Mouse (Mus musculus) heart, postnatal 36 days (tissue): ENCODE measurements around the gene Vax2. TPM values are rescaled to one million over a fixed set of nuclear protein-coding genes. Genes with fewer than 3 reads are reported as not detected.

Experiments
- DNase-seq, 2 experiments: peaks; one replicate each; pipeline ENCODE4 v3.0.0; 2021 to 2022
- intact Hi-C: fragments of 180-260 bp; cut with DNase I; formaldehyde crosslinking; loops from one replicate; pipeline ENCODE4 v1.15.1; 2025
- total RNA-seq, 2 experiments: library from RNA; stranded (reverse); gene quantifications; 2 replicates each; pipeline ENCODE4 v1.2.3; 2021

The Vax2 gene
- total RNA-seq, 2 experiments from 2014 or later: not detected

DNA sequence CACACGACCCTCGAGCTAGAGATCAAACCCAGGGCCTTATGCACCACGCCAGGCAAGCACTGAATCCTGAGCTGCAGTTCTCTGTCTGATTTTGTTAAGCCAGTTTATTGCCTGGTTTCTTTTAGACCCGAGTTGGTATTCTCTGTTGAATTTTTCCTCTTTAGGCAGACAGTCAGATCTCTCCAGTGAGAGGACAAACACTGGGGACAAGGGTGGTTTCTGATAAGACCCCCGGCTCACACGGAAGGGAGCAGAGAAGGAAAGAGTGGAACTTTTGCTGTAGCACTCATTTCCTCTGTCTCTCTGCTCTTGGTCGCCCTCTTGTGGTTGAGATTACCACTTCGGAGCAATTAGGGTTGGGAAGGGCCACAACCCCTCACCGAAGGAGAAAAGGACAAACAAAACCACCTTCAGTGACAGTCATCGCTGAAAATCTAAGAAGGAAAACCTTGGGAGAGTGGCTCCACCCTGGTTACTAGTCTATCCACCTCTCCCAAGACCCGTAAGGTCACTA, 39.2 kb downstream of the Vax2 start:
- DNase-seq: peak; percentile 58 to 69
- intact Hi-C loops: no loop called here

DNA sequence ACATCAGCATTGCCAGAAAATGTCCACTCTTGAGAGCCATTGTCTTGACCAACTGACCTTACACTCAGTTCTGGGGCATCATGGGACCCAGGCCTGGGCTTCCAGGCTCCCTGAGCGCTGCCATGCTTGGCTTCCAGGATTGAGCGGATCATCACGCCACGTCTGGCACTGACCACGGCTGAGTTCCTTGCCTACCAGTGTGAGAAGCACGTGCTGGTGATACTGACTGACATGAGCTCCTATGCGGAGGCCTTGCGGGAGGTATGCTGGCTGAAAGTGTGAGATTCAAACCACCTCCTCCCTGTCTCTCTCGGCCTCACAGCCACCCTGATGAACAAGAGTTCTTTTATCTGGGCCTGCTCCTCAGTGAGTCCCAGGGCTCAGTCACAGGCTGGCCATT, 45.0 kb downstream of the Vax2 start:
- intact Hi-C loops: no loop called here
- DNase-seq: no peak

DNA sequence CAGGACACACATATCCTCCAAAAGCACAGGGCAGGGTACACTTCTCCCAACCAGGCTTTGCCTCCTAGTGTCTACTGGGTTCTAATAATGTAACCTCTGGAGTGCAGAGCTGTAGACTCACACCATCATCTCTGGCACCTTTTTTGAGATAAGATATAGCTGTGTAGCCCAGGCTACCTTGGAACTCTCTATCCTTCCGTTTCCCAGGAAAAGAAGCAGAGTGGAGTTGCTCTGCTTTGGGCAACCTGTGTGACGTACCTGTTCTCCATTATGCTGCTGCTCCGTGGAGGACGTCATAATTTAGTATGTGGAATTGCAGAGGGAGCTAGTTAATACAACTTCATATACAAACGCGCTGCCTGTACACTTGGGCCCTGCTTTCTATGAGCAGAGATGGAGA, 51.3 kb downstream of the Vax2 start, which contains the start of gene Ankrd53:
Gene Ankrd53 (plus strand): TSS at position 301 of the 400 bp plus-strand sequence.
- intact Hi-C loops: no loop called here
- no peak for DNase-seq

DNA sequence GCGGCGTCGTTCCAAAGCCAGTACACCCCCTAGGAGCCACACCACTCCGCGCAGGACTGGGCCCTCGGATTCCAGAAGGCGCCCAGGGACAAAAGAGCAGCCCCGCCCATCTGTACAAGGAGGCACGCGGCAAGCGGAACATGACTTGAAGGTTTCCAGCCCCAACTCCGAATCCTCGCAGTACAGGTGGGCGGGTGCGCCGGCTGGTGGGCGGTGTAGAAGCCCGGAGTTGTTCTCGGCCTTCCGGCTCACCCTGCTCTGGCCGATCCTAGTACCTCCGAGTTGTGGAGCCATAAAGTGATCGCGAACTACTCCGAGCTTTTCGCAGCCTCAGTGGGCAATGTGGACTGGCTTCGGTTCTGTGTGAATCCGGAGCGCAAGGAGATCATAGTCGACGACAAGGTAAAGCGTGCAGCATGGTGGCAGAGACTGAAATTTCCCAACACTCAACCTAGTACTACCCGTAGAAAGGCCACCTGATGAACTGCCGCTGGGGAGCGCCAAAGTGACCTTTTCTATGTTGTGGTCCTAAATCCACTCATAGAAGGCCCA, 51.9 kb downstream of the Vax2 start:
- intact Hi-C loops: no loop called here
- DNase-seq: peak; percentile 15 to 27

DNA sequence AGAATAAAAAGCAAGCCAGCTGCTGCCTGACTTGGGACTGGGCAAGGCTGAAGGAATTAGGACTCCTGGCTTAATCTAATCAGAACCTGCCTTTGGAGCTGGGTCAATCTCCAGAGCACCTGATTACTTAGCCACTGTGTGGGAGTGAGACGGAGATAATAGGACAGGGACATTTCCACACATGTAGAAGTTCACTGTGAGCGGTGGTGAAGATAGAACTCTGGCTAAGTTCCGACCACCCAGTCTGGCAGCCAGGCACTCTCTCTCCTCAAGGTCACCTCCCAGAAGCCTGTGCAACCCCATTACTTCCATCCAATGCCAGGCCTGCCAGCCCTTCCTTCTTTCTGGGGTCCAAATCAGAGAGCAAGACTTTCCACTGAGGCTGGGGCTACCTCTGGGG, 55.9 kb downstream of the Vax2 start:
- DNase-seq: peak in 1 of 2 experiments; percentile 17
- intact Hi-C loops: no loop called here

DNA sequence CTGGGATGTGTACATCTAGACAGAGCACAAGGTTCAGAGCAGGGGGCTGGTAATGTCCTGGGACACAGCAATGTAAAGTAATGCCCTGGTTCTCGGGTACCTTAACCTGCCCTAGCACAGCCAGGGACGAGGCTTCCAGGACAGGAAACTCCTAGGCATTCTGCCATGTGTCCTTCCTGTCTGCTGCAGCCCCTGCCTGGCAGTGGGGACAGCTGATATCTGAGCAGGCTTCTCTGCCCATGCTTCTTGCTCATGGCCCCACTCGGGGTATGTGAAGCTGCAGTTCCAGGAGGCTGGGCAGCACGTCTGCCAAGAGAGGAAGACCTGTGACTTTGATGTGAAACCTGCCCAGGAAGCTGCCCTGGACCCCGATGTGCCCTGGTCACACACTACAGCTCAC, 57.4 kb downstream of the Vax2 start:
- DNase-seq: peak in 1 of 2 experiments; percentile 12
- intact Hi-C loops: no loop called here

DNA sequence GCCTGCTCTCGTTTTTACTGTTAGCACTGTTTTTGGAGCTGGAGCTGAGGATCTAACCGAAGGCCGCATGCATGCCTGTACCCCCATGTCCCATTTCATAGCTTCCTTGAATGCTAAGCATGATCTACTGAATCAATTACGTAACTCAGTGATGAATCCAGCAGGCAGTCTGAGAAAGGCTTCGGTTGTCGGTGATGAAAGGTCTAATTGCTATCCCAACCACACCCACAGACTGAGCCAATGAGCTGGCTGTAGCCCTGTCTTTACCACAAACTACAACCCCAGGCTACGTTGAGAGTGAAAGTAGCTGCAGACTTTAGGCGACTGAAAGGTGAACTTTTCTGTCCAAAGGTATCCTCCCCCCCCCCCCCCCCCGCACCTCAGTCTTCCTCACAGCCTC, 63.1 kb downstream of the Vax2 start:
- no peak for DNase-seq
- intact Hi-C loops: no loop called here

DNA sequence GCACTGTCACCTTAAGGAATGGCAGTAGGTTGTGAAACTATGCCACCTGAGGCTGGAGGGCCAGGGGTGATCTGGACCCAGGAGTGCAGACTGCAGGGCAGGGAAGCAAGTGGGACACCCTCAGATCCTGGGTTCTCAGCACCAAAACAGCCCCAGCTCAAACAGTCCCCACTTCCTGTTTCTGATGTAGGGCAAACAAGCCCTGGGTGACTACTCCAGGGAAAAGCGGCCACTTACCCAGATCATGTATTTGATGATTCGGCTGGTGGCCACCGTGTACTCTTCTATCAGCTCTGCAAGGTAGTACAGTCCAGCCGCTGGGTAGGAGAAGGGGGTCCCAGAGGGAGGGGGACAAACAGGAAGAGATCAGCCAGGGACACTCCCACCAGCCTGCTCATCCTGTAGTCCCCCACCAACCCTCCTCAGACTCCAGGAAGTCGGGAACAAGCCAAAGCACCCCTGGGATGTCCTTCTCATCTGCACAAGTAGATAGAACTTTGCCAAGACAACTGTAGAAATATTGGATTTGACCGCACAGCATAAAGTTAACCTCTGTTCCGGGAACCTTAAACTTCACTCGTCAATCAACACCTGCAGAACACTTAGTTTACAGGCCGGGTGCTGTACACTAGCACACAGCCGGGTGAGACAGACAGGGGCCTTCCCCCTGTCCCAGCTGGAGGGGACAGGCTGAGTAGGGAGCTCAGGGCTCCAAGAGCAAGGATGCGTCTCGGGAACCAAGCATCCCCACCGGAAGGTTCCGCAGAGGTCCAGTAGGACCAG, 63.9 kb downstream of the Vax2 start:
- no peak for DNase-seq
- intact Hi-C loops: loop anchor here (1.0 kb wide), 1 partner anchor 20 kb away; no protein-coding TSS in a partner anchor

DNA sequence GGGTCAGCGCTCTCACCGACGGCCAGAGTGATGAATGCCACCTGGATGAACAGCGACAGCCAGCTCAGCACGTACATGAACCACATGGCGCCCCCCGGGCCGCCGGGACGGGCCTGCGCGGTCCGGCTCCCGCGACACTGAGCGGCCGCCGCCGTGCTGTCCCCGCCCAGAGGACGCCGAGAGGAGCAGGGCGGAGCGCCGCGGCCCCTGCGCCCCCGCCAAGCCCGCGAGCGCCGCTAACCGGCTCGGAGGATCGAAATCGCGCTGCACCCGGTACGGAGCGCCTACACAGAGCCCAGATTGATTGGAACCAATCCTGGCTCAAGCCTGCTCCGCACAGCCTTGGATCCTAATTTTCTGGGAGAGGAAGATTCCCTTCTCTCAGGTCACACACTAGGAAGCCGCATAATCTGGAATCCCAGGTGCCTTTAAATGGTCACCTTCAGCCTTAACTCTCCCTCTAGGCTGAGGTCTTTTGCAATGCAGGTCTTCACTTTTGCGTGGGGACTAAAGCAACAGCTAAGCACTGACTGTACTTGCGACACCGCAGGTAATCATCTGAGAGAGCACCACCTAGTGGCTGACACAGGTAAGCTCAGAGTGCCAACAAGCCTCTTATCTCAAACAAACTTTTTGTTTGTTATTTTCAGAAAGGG, 64.7 kb downstream of the Vax2 start, which contains the start of gene Tex261:
Gene Tex261 (minus strand): TSS at position 176 of the 656 bp plus-strand sequence.
- intact Hi-C loops: loop anchor here (1.0 kb wide), 2 partner anchors 17 to 20 kb away; no protein-coding TSS in a partner anchor
- peak; percentile 92 to 94 for DNase-seq

DNA sequence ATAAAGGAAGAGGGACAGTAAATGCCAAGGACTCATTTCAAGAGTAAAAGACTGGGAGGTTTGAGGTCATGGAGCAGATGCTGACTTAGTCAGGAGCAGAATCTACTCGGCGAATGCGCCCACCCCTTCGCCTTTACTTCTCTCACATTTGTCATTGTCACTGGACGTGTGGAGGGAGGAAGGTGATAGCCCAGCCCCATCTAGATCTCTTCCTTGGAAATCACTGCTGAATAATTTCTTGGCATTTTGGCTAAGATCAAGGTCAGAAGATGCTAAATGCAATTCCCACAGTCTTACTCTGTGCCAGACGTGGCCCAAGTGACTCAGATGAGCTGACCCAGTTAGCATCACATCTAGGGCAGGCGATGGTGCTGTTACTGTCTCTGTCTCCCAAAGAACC, 67.2 kb downstream of the Vax2 start:
- no peak for DNase-seq
- intact Hi-C loops: loop anchor here (2.0 kb wide), 1 partner anchor 88 kb away; no protein-coding TSS in a partner anchor

DNA sequence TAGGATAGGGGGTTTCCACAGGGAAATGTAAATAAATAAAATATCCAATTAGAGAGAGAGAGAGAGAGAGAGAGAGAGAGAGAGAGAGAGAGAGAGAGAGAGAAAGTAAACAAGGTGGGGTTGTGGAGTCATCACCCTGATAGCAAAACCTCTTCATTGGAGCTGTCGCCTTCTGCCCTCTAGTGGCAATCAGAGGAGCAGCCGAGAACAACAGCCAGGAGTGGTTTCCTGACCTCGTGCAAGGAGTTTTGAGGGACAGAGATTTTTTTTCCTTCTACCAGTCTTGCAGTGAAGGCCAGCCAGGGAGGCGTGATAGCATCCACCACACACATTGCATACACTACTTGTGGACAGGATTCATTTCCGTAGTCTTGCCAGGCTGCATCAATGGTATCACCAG, 68.0 kb downstream of the Vax2 start:
- DNase-seq: peak; percentile 57 to 58
- intact Hi-C loops: loop anchor here (2.0 kb wide), 1 partner anchor 88 kb away; no protein-coding TSS in a partner anchor

DNA sequence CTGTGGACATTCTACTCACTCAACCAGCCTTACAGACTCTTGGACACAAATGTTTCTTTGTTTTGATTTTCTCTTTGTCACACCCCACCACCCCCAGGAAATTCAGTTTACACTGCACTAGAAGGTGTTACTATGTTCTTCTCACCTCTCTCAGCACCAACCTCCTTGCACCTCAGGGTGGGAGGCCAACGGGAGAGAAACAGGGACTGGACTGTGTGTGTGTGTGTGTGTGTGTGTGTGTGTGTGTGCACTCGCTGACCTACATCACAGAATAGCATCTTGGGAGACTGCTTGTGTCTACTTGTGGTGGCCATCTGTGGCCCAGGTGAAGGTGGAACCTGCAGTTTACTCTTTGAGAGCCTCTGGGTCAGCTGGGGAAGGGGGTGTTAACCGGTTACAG, 75.4 kb downstream of the Vax2 start:
- intact Hi-C loops: no loop called here
- DNase-seq: no peak

Other genes starting within 250 kb of the Vax2 start
- gene Dguok, start 204.3 kb upstream of the Vax2 start, total RNA-seq: 10 to 100 TPM; 31.6 to 32.7 TPM
- 1 to 10 TPM; 1.5 to 2.4 TPM for gene Actg2, start 175.0 kb upstream of the Vax2 start, total RNA-seq
- 10 to 100 TPM; 11.9 to 13.8 TPM for gene Stambp, start 138.5 kb upstream of the Vax2 start, total RNA-seq
- gene Clec4f, start 55.1 kb upstream of the Vax2 start, total RNA-seq: not detected
- gene Cd207, start 33.4 kb upstream of the Vax2 start, total RNA-seq: under 1 TPM; 0.79 to 0.83 TPM
- gene Atp6v1b1, start 31.7 kb downstream of the Vax2 start, total RNA-seq: not detected
- gene Ankrd53, start 51.4 kb downstream of the Vax2 start, total RNA-seq: not detected
- gene Tex261, start 64.5 kb downstream of the Vax2 start, total RNA-seq: 10 to 100 TPM; 83.1 to 86.0 TPM
- gene Nagk, start 83.7 kb downstream of the Vax2 start, total RNA-seq: 10 to 100 TPM; 19.7 to 20.6 TPM
- 10 to 100 TPM; 42.7 to 44.8 TPM for gene Paip2b, start 120.5 kb downstream of the Vax2 start, total RNA-seq
- gene Zfp638, start 155.8 kb downstream of the Vax2 start, total RNA-seq: 10 to 100 TPM; 52.0 to 54.9 TPM